Mouse (Mus musculus) T-helper 1 cell (primary cell): ENCODE results near the gene Nedd4.
"Not testable (repeated sequence)": the region's sequence is repeated elsewhere in the genome, so short reads cannot be mapped to it uniquely, and the experiment has no call there.

Source experiments
- in situ Hi-C: fragments of 300-600 bp; cut with MboI, MseI; formaldehyde crosslinking; loops from one replicate; pipeline ENCODE4 v1.15.1; 2025; ENCODE audit warnings: high pct_unique_total_duplicates

The Nedd4 gene

DNA sequence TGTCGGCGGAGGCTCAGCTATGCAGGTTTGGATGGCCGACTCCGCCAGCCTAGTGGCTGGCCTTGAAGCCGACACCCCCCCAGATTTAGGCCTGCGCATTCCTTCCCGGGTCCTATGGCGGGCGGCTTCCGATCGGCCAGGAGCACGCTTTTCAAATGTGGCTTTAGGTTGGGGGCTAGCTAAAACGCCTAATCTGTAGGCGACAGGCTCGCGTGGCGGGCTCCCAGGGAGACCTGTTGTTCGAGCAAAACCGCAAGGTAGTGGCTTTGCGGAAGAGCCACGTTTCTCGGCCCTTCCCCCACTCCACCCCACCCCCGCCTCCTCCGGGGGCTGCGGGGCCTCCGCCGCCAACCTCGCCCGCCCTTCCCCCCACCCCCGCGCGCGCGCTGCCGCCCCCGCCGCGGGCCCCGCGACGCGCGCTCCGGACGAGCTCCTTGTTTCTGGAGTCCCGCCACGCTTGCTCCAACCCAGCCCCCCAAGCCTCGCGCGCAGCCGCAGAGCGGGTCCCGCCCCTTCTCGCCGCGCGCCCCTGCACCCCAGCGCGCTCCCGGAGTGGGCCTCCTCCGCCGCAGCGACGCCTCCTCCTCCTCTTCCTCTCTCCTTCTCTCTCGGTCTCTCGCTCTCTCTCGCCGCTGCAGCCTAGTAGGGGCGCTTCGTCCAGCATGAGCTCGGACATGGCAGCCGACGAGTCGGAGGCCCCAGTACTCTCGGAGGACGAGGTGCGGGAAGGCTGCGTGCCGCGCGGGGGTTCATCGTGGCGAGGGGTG is at the start of gene Nedd4:
Nedd4 (plus strand) TSS at position 452 of the 767 bp plus-strand sequence.
- in situ Hi-C loops, result no loop called here

DNA sequence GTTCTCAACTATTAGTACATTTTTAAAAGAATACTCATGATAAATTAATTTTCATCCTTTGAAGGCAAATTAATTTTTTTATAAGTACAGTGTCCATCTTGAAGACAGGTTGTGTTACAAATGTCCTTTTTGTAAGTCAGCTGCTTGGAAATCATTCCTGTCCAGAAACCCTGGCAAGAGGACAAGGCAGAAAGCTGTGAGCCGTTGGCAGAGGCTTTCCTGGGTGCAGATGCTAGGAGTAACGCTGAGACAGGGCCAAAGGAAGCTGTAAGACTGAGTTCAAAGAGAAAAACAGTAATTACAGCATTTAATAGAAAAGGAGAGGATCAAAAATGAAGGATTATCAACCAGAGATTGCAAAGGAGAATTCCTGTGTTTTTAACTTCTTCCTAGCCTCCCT is 48.3 kb upstream of the Nedd4 start:
- in situ Hi-C loops, result loop anchor here (25.0 kb wide), 1 partner anchor 1877 kb away; no protein-coding TSS in a partner anchor

GRCm38 (mm10) chr9:72614786-72615480 is 47.2 kb upstream of the Nedd4 start:
- in situ Hi-C loops, result loop anchor here (25.0 kb wide), 1 partner anchor 1878 kb away; no protein-coding TSS in a partner anchor

- in situ Hi-C loops, result loop anchor here (25.0 kb wide), 1 partner anchor 1881 kb away; no protein-coding TSS in a partner anchor
Measured at GRCm38 (mm10) chr9:72618037-72618436, 44.1 kb upstream of the Nedd4 start.

DNA sequence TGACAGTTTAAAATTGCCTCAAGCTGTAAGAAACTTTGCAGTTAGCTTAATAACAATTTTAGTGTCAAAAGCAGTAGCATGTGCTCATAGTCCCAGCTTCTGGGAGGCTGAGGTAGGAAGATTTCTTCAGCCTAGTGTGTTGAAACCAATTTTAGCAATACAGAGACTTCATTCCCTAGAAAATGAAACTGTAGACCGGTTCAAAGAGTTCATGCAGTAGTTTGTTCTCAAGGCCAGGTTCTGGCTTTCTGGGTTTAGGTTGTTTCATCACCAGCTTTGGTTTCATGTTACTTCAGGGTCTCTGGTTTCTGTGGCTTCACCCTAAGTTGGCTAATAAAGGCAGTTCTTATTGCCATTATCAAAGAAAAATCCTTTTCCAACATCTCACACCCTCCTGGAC is 38.5 kb upstream of the Nedd4 start:
- in situ Hi-C loops, result loop anchor here (25.0 kb wide), 1 partner anchor 1886 kb away; no protein-coding TSS in a partner anchor

GRCm38 (mm10) chr9:72627598-72627997 is 34.5 kb upstream of the Nedd4 start:
- in situ Hi-C loops, result no loop called here

GRCm38 (mm10) chr9:72628591-72628990 is 33.6 kb upstream of the Nedd4 start:
- in situ Hi-C loops, result no loop called here

DNA sequence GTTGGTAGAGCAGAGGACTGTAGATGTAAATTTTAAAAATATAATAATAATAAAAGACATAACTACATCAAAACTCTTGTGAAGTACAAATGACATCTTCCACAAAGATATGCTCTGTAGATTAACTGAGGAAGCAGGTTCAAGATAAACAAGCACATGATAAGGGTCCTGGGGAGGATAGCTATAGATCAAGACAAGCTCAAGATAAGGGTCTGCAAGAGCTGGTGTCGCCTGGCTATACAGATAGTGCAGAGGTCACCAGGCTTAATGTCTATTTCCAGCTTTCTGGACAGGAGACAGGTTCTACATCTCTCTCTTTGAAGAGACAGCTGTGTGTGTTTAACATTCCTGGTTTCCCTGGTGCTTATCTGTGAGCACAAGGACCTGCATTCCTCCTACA is 29.9 kb upstream of the Nedd4 start:
- in situ Hi-C loops, result no loop called here

DNA sequence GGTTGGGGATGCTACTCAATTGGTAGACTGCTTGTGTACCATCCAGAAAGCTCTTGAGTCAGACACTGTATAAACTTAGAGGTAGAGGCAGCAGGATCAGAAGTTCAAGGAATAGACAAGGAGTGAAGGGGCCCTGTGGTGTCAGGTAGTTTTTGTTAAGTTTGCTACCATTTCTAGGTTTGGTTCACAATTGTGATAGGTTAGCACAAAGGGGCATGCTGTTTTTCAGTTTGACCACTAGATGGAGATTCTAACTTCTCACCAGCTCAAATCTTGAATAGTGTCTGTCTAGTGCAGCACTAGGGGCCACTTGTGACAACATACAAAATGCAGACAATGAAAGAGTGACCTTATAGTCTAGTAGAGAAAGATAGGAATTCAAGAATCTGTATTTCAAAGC is 27.0 kb upstream of the Nedd4 start:
- in situ Hi-C loops, result loop anchor here (5.0 kb wide), 1 partner anchor 37 kb away; no protein-coding TSS in a partner anchor

DNA sequence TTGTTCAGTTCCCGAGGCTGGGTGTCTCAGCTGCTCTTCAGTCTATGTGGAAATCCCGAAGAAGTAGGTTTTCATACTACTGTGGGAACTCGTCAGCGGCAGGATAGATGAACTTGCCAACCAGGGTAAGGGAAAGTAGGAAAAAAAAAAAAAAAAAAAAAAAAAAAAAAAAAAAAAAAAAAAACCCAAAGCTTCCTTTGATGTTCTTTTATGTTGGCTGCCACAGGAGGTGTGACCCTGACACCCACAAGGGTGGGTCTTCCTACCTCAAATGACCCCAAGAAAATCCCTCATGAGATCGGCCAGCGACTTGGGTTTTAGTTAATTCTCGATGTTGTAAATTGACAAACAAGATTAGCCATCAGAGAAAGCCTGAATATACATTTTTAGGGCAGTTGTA is 25.6 kb upstream of the Nedd4 start:
- in situ Hi-C loops, result loop anchor here (5.0 kb wide), 1 partner anchor 36 kb away; no protein-coding TSS in a partner anchor

DNA sequence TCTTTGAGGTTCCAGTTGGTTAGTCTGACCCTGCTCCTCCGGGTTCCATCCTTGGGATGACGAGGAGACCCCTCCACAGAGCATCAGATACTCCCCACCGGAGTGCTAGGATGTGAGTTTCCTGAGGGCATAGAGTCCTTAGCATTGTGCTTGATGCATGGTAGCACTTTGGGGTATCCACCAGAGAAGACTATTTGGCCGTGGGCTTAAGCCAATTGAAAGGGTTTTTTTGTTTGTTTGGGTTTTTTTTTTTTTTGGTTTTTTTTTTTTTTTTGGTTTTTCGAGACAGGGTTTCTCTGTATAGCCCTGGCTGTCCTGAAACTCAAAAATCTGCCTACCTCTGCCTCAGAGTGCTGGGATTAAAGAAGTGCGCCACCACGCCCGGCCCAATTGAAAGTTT is 24.9 kb upstream of the Nedd4 start:
- in situ Hi-C loops, result loop anchor here (5.0 kb wide), 1 partner anchor 35 kb away; no protein-coding TSS in a partner anchor

- in situ Hi-C loops, result loop anchor here (5.0 kb wide), 1 partner anchor 33 kb away; no protein-coding TSS in a partner anchor
Measured at GRCm38 (mm10) chr9:72638951-72639842, 22.9 kb upstream of the Nedd4 start.

GRCm38 (mm10) chr9:72639843-72640621 is 22.1 kb upstream of the Nedd4 start:
- in situ Hi-C loops, result loop anchor here (5.0 kb wide), 1 partner anchor 32 kb away; no protein-coding TSS in a partner anchor

DNA sequence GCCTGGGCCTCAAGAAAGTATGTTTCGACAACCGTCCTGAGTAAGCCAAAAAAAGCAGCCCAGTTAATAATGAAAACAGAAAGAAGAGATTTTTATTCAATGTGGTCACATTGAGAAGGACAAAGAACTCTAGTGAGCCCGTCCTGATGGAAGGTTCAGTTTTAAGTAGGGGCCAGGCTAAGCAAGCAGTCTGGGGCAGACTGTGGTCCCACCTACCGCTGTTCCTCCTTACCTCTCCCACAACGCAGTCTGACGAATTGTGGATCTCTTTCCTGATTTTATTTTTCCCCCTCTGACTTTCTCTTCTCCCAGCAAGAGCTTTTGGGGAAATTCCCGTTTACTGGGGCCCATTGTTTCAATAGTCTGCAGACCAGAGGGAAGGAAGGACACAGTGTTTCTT is 21.5 kb upstream of the Nedd4 start:
- in situ Hi-C loops, result no loop called here

- in situ Hi-C loops, result no loop called here
Measured at GRCm38 (mm10) chr9:72641093-72641680, 21.0 kb upstream of the Nedd4 start.

DNA sequence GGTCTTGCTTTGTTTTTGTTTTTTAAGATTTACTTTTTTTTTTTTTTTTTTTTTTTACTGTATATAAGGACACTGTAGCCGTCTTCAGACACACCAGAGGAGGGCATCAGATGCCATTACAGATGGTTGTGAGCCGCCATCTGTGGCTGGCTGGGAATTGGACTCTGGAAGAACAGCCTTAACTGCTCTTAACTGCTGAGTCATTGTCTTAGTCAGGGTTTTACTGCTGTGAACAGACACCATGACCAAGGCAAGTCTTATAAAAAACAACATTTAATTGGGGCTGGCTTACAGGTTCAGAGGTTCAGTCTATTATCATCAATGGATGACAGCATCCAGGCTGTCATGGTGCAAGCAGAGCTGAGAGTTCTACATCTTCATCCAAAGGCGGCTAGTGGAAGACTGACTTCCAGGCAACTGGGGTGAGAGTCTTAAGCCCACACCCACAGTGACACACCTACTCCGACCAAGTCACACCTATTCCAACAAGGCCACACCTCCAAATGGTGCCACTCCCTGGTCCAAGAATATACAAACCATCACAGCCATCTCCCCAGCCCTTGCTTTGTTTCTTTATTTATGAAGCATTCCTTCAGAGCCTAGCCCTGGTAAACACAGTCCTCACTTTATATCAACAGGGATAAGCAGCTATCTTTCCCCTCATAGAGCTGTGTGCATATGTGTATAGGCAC is 19.2 kb upstream of the Nedd4 start:
- in situ Hi-C loops, result not testable (repeated sequence)

- in situ Hi-C loops, result no loop called here
Measured at GRCm38 (mm10) chr9:72643651-72644417, 18.3 kb upstream of the Nedd4 start.

DNA sequence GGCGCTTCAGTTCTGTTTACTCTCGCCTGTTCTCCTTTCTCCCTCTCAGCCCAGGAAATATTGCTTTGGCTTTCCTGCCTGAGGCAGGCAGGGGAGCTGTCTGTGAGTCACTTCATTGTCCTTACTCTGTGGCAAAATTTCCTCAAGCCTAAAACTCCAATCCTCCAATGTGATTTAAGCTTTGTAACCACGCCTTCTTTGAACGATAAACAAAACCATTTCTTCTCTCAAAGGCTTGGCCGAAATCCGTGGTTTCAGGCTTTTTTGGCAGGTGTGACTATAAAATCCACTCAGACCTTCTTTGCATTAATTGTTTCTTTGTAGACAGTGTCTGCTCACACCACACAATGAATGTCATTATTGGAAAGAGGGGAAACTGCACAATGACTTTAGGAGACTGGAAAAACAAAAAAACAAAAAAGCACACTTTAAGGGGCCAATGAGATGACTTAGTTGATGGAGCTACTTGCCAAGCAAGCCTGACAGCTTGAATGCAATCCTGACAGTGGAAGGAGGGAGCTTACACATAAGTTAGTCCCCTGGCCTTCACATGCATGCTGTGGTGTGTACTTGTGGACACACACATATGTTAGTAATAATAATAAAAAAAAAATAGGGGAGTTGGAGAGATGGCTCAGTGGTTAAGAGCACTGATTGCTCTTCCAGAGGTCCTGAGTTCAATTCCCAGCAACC is 17.6 kb upstream of the Nedd4 start:
- in situ Hi-C loops, result no loop called here
